Mouse (Mus musculus) megakaryocyte, embryonic 14.5 days (primary cell): Measurements from ENCODE around the gene Psg21. TPM values are rescaled to one million over a fixed set of nuclear protein-coding genes. Genes with fewer than 3 reads are reported as not detected.
"Not testable (repeated sequence)": the region's sequence is repeated elsewhere in the genome, so short reads cannot be mapped to it uniquely, and the experiment has no call there.

Experiments used
- H3K27me3 ChIP-seq: replicated peaks from 2 replicates; pipeline ENCODE3; 2012; ENCODE audit warnings: inconsistent platforms
- H3K36me3 ChIP-seq: replicated peaks from 2 replicates; pipeline ENCODE3; 2012; ENCODE audit warnings: low read length, inconsistent platforms, mixed read lengths
- H3K4me1 ChIP-seq: 2 replicates; pipeline ENCODE4 v1.6.1; 2012; ENCODE audit warnings: inconsistent platforms
- H3K4me3 ChIP-seq: replicated peaks from 2 replicates; pipeline ENCODE3; 2012; ENCODE audit warnings: moderate library complexity, mild to moderate bottlenecking, inconsistent platforms
- H3K9me3 ChIP-seq: 2 replicates; pipeline ENCODE4 v1.6.1; 2012; ENCODE audit warnings: inconsistent platforms
- FLI1 ChIP-seq: IDR thresholded peaks from 2 replicates; pipeline ENCODE4 v1.6.1; 2012; ENCODE audit warnings: low read length, inconsistent platforms, mixed read lengths
- GATA1 ChIP-seq: IDR thresholded peaks from 3 replicates; pipeline ENCODE4 v1.6.1; 2012; ENCODE audit warnings: mixed read lengths, low read length, inconsistent platforms, borderline replicate concordance
- polyA plus RNA-seq: library from polyadenylated mRNA; stranded (reverse); fragments of >175 nt; gene quantifications from 2 replicates; pipeline ENCODE4 v1.2.3, GENCODE M21; 2012; ENCODE audit warnings: low replicate concordance; ENCODE audit not compliant: insufficient read depth

Gene Psg21
- not detected in 2 replicates for polyA plus RNA-seq

DNA sequence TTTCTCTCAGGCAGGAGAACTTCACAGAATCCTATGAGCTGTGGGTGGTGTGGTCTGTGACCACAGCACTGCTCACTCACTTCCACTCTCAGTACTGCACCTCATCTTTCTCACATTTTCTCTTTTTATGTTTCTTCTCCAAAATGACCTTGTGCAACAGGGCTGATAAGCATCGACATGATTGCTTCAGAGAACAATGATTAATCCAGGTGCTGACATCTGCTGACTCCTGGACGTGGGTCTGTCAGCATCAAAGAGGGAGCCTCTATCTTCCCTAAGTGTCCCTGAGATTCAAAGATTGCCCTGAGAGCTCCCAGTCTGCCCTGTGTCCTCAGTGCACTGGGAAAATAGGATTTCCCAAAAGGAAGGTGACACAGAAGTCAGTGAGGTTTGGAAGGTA lies at the start of gene Psg21:
Gene Psg21, minus strand, starts transcription at position 101 of the 400 bp plus-strand sequence.
- not testable (repeated sequence) for H3K27me3 ChIP-seq, H3K9me3 ChIP-seq, H3K4me3 ChIP-seq, H3K36me3 ChIP-seq, H3K4me1 ChIP-seq

GRCm38 (mm10) chr7:18686085-18686484 lies 29.6 kb upstream of the Psg21 start, which contains the start of gene Psg20:
Gene Psg20 (minus strand): TSS chr7:18686185.
- H3K36me3 ChIP-seq: no peaks in the 10 kb centered on the region
- H3K4me1 ChIP-seq: 0 out of 2 replicates have a peak, but pooled peaks cover 6% of the 10 kb centered on the region
- TF ChIP-seq FLI1: no peak
- no peak for TF ChIP-seq GATA1
- H3K27me3 ChIP-seq: no peaks in the 10 kb centered on the region
- H3K9me3 ChIP-seq: no peaks in the 10 kb centered on the region
- no peak within 1 kb of the TSS for H3K4me3 ChIP-seq

GRCm38 (mm10) chr7:18685586-18685985 lies 29.1 kb upstream of the Psg21 start:
- H3K4me3 ChIP-seq: no peak overlapping the region
- no peak for TF ChIP-seq FLI1
- TF ChIP-seq GATA1: no peak
- H3K4me1 ChIP-seq: 0 out of 2 replicates have a peak, but pooled peaks cover 6% of the 10 kb centered on the region
- H3K27me3 ChIP-seq: no peaks in the 10 kb centered on the region
- no peaks in the 10 kb centered on the region for H3K9me3 ChIP-seq
- H3K36me3 ChIP-seq: no peaks in the 10 kb centered on the region

DNA sequence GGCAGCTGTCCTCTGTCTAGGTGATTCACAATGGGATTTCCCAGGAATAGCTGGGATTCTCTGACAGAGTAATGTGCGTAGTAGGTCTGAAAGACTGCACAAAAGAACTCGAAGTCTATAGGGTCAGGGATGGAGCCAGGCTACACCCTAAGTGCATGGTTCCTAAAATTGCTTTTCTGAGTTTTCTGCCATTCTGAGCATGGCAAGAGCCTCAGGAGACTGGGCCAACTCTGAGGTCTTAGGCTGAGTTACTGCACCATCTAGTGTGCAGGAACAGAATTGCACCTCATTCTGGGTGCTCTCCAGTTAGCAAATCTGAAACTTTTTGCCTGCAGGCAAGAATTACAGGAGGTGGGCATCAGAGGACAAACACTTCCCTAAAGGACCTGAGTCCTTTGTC lies 23.2 kb upstream of the Psg21 start:
- Histone ChIP-seq H3K9me3 (peaks cover 6% of the 10 kb centered on the region), H3K4me3 (no peak overlapping the region), H3K36me3 (no peaks in the 10 kb centered on the region), H3K27me3 (no peaks in the 10 kb centered on the region), H3K4me1 (no peaks in the 10 kb centered on the region)
- TF ChIP-seq GATA1 (no peak), FLI1 (no peak)

DNA sequence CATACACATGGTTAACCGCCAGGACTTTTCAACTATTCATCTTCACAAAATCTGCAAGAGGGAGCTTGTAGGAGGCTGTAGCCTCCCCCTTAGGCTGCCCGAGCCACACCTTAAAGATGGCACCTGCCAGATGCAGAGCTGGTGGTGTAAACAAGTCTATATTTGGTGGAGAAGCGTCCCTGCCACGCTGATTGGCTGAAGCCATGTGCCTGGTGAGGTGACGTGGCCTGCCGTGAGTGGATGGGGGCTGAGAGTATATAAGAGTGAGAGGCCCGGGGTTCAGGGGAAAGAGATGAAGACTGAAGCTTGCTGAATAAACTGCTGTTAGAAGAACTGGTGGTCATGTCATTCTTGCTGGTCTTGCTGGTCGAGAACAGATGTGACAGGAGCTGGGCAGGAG lies 29.6 kb downstream of the Psg21 start:
- H3K27me3 ChIP-seq, H3K36me3 ChIP-seq, H3K4me1 ChIP-seq, H3K4me3 ChIP-seq, H3K9me3 ChIP-seq: not testable (repeated sequence)

DNA sequence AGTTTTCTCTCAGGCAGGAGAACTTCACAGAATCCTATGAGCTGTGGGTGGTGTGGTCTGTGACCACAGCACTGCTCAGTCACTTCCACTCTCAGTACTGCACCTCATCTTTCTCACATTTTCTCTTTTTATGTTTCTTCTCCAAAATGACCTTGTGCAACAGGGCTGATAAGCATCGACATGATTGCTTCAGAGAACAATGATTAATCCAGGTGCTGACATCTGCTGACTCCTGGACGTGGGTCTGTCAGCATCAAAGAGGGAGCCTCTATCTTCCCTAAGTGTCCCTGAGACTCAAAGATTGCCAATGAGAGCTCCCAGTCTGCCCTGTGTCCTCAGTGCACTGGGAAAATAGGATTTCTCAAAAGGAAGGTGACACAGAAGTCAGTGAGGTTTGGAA lies 40.1 kb downstream of the Psg21 start, which contains the start of gene Psg23:
Gene Psg23, minus strand, starts transcription at position 101 of the 400 bp plus-strand sequence.
- H3K27me3 ChIP-seq, H3K4me3 ChIP-seq, H3K4me1 ChIP-seq, H3K36me3 ChIP-seq, H3K9me3 ChIP-seq: not testable (repeated sequence)

Other genes with a start within 250 kb of the Psg21 start
- not detected in 2 replicates for gene Psg28, start 224.7 kb downstream of the Psg21 start, polyA plus RNA-seq
- gene Psg26, start 172.5 kb downstream of the Psg21 start, polyA plus RNA-seq: not detected in 2 replicates
- not detected in 2 replicates for gene Psg25, start 124.5 kb downstream of the Psg21 start, polyA plus RNA-seq
- not detected in 2 replicates for gene Psg27, start 89.4 kb downstream of the Psg21 start, polyA plus RNA-seq
- gene Psg23, start 40.2 kb downstream of the Psg21 start, polyA plus RNA-seq: not detected in 2 replicates
- gene Psg20, start 29.5 kb upstream of the Psg21 start, polyA plus RNA-seq: not detected in 2 replicates
- gene Psg22, start 61.4 kb upstream of the Psg21 start, polyA plus RNA-seq: 1.0 TPM in 1 of 2 replicates, not detected in the other
- gene Psg19, start 141.8 kb upstream of the Psg21 start, polyA plus RNA-seq: not detected in 2 replicates
- not detected in 2 replicates for gene Psg17, start 164.9 kb upstream of the Psg21 start, polyA plus RNA-seq
- 0.79 TPM in 1 of 2 replicates, not detected in the other for gene Mill2, start 183.2 kb upstream of the Psg21 start, polyA plus RNA-seq
- gene Pglyrp1, start 214.6 kb upstream of the Psg21 start, polyA plus RNA-seq: 14.1 TPM in 1 of 2 replicates, not detected in the other